Mouse (Mus musculus): Measurements from ENCODE around the gene Pkp4. TPM values are rescaled to one million over a fixed set of nuclear protein-coding genes. Genes with fewer than 3 reads are reported as not detected.
"Not testable (repeated sequence)": the region's sequence is repeated elsewhere in the genome, so short reads cannot be mapped to it uniquely, and the experiment has no call there.

Pkp4 gene
- polyA plus RNA-seq, 1 experiment from 2014 or later, result 36.5 TPM

- H3K9me3 ChIP-seq (replicated peaks), result no peaks in the 10 kb centered on the region
- no peak overlapping the region for H3K27ac ChIP-seq
- whole genome bisulfite sequencing, result 53% methylated on average over 4 of the region's 4 CpGs
- no peaks in the 10 kb centered on the region for H3K27me3 ChIP-seq
- H3K4me1 ChIP-seq (replicated peaks), result no peaks in the 10 kb centered on the region
- no peak overlapping the region for H3K9ac ChIP-seq
- H3K4me3 ChIP-seq, result no peak overlapping the region
- no peaks in the 10 kb centered on the region for H3K36me3 ChIP-seq
- no peak for ATAC-seq (replicated peaks; ENCODE audit: insufficient number of reproducible peaks, insufficient read depth, low FRiP score, low read depth)
- H3K4me2 ChIP-seq, result no peak overlapping the region
Observed at GRCm38 (mm10) chr2:59385211-59385935, 224.7 kb downstream of the Pkp4 start.

DNA sequence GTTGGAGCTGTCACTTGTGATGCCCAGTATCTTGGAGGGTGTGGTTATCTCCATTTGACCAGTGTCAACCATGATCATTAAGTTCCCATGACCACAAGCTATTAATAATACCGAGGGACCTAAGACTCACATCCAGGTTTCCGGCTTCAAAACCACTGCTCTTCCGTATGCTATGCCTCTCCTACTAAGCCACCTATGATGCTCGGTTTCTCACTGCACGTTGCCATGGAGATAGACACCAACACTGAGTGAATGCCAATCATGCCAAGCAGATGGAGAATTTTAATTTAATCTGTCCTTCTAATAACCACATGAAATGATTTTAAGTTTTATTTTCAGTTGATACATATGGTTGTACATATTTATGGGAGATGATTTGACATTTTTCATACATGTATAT lies 229.3 kb downstream of the Pkp4 start:
- 83% methylated on average over 5 of the region's 5 CpGs for WGBS

DNA sequence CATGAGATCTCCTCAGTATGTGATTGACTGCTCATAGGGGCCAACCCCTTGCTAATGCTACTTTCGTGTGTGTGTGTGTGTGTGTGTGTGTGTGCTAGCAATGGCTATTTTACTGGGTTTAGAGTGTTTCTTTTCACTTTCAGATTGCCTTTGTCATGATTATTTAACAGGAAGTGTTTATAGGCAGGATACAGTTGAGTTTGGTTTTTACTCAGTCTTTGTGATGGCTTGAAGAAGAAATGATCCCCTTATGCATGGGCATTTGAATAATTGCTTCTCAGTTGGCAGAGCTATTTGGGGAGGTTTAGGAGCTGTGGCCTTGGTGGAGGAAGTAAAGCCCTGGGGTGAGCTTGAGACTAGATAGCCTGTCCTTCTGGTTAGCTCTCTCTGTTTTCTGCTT lies 232.5 kb downstream of the Pkp4 start:
- no peak for ATAC-seq (replicated peaks; ENCODE audit: insufficient number of reproducible peaks, insufficient read depth, low FRiP score, low read depth)
- no peak overlapping the region for H3K9ac ChIP-seq
- H3K27ac ChIP-seq, result no peak overlapping the region
- WGBS, result 79% methylated on average over 1 of the region's 1 CpGs
- no peaks in the 10 kb centered on the region for H3K27me3 ChIP-seq
- no peaks in the 10 kb centered on the region for H3K9me3 ChIP-seq (replicated peaks)
- no peaks in the 10 kb centered on the region for H3K4me1 ChIP-seq (replicated peaks)
- no peaks in the 10 kb centered on the region for H3K36me3 ChIP-seq
- H3K4me3 ChIP-seq, result no peak overlapping the region
- no peak overlapping the region for H3K4me2 ChIP-seq

More for the DNA sequence above, 229.3 kb downstream of the Pkp4 start:
- Histone ChIP-seq H3K27ac (no peak overlapping the region), H3K36me3 (no peaks in the 10 kb centered on the region), H3K4me3 (no peak overlapping the region), H3K27me3 (no peaks in the 10 kb centered on the region), H3K4me2 (no peak overlapping the region), H3K9me3 (replicated peaks) (no peaks in the 10 kb centered on the region), H3K9ac (no peak overlapping the region), H3K4me1 (replicated peaks) (no peaks in the 10 kb centered on the region)
- ATAC-seq (replicated peaks; ENCODE audit: insufficient number of reproducible peaks, insufficient read depth, low FRiP score, low read depth), result no peak

DNA sequence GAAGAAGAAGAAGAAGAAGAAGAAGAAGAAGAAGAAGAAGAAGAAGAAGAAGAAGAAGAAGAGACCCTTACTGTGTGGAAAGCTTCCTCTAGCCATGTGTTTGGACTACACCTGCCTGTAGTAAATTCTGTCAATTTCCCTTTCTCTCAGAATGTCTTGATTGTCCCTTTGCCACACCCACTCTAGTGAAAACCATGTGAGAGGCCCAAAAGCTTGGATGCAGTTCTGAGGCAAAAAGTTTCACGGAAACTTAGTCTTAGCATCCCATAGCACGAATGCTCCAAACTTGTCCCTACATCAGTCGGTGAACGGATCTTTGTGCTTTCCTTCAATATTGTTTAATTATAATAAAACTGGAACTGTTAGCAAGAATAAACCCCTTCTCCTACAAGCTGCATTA lies 234.0 kb downstream of the Pkp4 start:
- H3K4me3 ChIP-seq, result no peak overlapping the region
- H3K36me3 ChIP-seq, result no peaks in the 10 kb centered on the region
- no peaks in the 10 kb centered on the region for H3K27me3 ChIP-seq
- 95% methylated on average over 4 of the region's 4 CpGs for WGBS
- no peak overlapping the region for H3K4me2 ChIP-seq
- no peak overlapping the region for H3K27ac ChIP-seq
- ATAC-seq (replicated peaks; ENCODE audit: insufficient number of reproducible peaks, insufficient read depth, low FRiP score, low read depth), result no peak
- no peaks in the 10 kb centered on the region for H3K9me3 ChIP-seq (replicated peaks)
- H3K4me1 ChIP-seq (replicated peaks), result no peaks in the 10 kb centered on the region
- no peak overlapping the region for H3K9ac ChIP-seq

GRCm38 (mm10) chr2:59395160-59395650 lies 234.6 kb downstream of the Pkp4 start:
- H3K9ac ChIP-seq; ATAC-seq (replicated peaks; ENCODE audit: insufficient number of reproducible peaks, insufficient read depth, low FRiP score, low read depth); H3K36me3 ChIP-seq; H3K4me1 ChIP-seq (replicated peaks); H3K9me3 ChIP-seq (replicated peaks); H3K27ac ChIP-seq; H3K4me2 ChIP-seq; H3K27me3 ChIP-seq; H3K4me3 ChIP-seq: not testable (repeated sequence)
- WGBS, result 75% methylated on average over 1 of the region's 1 CpGs

GRCm38 (mm10) chr2:59396555-59396954 lies 235.9 kb downstream of the Pkp4 start:
- no peak for ATAC-seq (replicated peaks; ENCODE audit: insufficient number of reproducible peaks, insufficient read depth, low FRiP score, low read depth)
- Histone ChIP-seq H3K27me3 (no peaks in the 10 kb centered on the region), H3K27ac (no peak overlapping the region), H3K9ac (no peak overlapping the region), H3K4me3 (no peak overlapping the region), H3K36me3 (no peaks in the 10 kb centered on the region), H3K4me2 (no peak overlapping the region), H3K9me3 (replicated peaks) (no peaks in the 10 kb centered on the region), H3K4me1 (replicated peaks) (peaks cover under 1% of the 10 kb centered on the region)
- WGBS, result 86% methylated on average over 1 of the region's 1 CpGs

DNA sequence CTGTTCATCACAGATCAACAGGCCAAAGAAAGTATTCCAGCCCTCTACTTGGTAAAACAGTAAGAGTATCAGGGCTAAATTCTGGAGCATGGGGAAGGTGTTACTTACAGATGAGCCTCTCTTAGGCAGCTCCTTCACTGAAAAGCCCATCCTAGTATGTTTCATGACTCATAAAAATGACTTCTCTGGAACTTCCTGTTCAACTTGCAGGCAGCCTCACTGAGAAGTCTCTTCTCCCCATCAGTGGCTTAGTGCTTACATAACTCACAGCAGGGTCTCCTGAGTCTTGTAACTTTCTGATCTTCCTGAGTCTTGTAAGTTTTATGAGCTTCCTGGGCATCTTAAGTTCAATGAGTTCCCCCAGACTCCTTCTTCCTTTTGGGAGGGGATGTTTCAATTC lies 236.9 kb downstream of the Pkp4 start:
- H3K4me1 ChIP-seq (replicated peaks), result peaks cover 4% of the 10 kb centered on the region
- H3K36me3 ChIP-seq, result no peaks in the 10 kb centered on the region
- no peak for ATAC-seq (replicated peaks; ENCODE audit: insufficient number of reproducible peaks, insufficient read depth, low FRiP score, low read depth)
- H3K27ac ChIP-seq, result no peak overlapping the region
- H3K27me3 ChIP-seq, result no peaks in the 10 kb centered on the region
- no peak overlapping the region for H3K4me2 ChIP-seq
- no peak overlapping the region for H3K4me3 ChIP-seq
- no peaks in the 10 kb centered on the region for H3K9me3 ChIP-seq (replicated peaks)
- no peak overlapping the region for H3K9ac ChIP-seq

- H3K36me3 ChIP-seq, result no peaks in the 10 kb centered on the region
- H3K4me2 ChIP-seq, result no peak overlapping the region
- H3K4me3 ChIP-seq, result no peak overlapping the region
- 50% methylated on average over 2 of the region's 2 CpGs for WGBS
- no peaks in the 10 kb centered on the region for H3K27me3 ChIP-seq
- H3K9me3 ChIP-seq (replicated peaks), result no peaks in the 10 kb centered on the region
- H3K27ac ChIP-seq, result peak overlapping the region; percentile 72
- H3K4me1 ChIP-seq (replicated peaks), result peaks cover 4% of the 10 kb centered on the region
- no peak overlapping the region for H3K9ac ChIP-seq
- peak; percentile 45; the same call in 1 of the 2 replicates for ATAC-seq (replicated peaks; ENCODE audit: insufficient number of reproducible peaks, insufficient read depth, low FRiP score, low read depth)
Observed at GRCm38 (mm10) chr2:59400901-59401378, 240.3 kb downstream of the Pkp4 start.

DNA sequence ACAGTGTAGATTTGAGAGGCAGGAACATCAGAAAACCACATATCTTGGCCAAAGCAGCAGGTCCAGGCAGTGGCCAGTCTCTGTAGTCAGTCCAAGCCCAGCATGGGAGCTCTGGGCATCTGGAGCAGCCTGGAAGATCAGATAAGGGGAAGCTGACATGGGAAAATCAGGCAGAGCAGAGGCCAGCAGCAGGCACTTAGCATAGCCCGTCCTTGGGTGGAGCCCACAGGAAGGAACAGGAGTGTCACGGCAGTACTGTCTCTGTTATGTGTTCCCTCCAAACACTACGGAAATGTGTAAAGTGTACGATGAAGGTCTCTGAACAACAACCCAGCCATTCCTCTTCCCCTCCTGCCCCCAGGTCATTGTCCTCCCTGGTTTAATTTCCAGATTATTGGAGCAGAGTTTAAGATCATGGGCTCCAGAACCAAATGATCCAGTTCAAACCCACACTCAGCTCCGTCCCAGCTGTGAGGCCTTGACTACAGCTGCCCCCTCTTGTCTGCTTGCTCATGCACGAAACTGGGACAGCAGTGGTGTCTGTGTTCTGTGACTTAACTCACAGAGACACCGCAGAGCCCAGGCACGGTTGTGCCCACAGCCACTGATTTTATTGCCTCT lies 241.3 kb downstream of the Pkp4 start:
- H3K27me3 ChIP-seq, result no peaks in the 10 kb centered on the region
- H3K36me3 ChIP-seq, result no peaks in the 10 kb centered on the region
- 55% methylated on average over 8 of the region's 8 CpGs for WGBS
- H3K4me1 ChIP-seq (replicated peaks), result peaks cover 10% of the 10 kb centered on the region
- ATAC-seq (replicated peaks; ENCODE audit: insufficient number of reproducible peaks, insufficient read depth, low FRiP score, low read depth), result peak; percentile 81
- H3K27ac ChIP-seq, result peak overlapping the region; percentile 72
- no peak overlapping the region for H3K4me2 ChIP-seq
- H3K9me3 ChIP-seq (replicated peaks), result no peaks in the 10 kb centered on the region
- no peak overlapping the region for H3K4me3 ChIP-seq
- H3K9ac ChIP-seq, result no peak overlapping the region

DNA sequence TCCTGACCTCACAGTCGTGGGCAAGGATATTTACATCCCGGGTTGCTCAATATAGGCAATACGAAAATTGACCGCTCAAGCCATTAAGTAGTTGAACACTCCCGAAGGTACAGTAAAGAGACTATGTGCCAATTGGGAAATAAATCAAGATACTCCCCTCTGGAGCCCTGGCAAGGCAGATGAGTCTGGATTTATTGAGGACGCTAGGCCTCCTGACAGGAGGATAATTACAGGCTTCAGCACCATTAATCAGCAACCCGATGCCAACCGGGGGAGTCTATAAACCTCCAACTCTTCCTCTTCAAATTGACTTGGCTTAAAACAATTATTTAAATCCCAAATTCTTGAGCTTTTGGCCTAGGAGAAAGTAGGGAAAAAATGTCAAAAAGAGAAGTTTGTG lies 243.4 kb downstream of the Pkp4 start:
- Histone ChIP-seq H3K27me3 (no peaks in the 10 kb centered on the region), H3K4me3 (no peak overlapping the region), H3K9ac (no peak overlapping the region), H3K9me3 (replicated peaks) (no peaks in the 10 kb centered on the region), H3K27ac (no peak overlapping the region), H3K4me2 (no peak overlapping the region), H3K4me1 (replicated peaks) (peaks cover 22% of the 10 kb centered on the region), H3K36me3 (no peaks in the 10 kb centered on the region)
- WGBS, result 82% methylated on average over 8 of the region's 8 CpGs
- no peak for ATAC-seq (replicated peaks; ENCODE audit: insufficient number of reproducible peaks, insufficient read depth, low FRiP score, low read depth)

All from heart, embryonic 15.5 days (tissue).